Mouse (Mus musculus): Measurements from ENCODE around the gene Ssna1.

The Ssna1 gene

DNA sequence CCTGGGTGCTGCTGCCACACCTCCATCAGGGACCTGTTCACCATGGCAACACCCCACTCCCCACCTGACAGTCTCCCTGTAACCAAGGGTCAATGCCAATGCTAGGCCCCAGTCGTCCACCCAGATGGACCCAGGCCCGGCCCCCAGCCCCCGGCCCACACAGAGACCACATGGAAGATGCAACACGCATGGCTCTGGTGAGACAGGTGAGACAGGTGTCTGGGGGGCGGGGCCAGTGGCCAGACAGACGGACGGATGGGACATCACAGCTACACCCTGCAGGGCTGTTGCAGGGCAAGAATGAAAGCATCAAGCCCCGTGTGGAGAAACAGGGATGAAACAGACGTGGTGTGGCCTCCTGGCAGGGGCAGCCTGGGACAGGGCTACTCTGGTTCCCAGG lies 21.5 kb upstream of the Ssna1 start:
- CTCF ChIA-PET = interaction anchor here in 2 of 4 experiments (1.2 to 4.1 kb wide), 2 partner anchors 15 to 79 kb away, joined by 5 to 28 read pairs; partner anchors contain the start of gene Sapcd2 (in 1 of the 2)
- POLR2A ChIA-PET = interaction anchor here in 2 of 4 experiments (0.7 to 1.0 kb wide), 2 partner anchors 27 to 77 kb away, joined by 3 to 5 read pairs; no protein-coding TSS in a partner anchor

DNA sequence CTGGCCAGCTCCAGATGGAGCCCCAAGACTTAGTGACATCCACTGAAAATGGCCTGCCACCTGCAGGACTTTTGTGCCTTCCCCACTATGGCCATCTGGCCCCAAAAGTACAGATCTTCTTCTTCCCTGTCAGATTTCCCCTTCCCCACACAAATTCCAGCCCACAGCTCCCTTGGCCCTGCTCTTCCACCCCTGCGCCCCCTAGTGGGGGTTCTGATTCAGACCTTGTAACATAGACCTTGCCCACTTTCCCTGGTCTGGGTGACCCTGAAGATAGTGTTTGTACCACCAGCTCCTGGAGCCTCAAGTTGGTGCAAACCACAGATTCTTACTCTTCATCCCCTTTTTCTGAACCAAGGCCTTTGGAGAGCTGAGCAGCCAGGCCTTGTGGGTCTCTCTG lies 20.6 kb upstream of the Ssna1 start:
- POLR2A ChIA-PET = interaction anchor here (0.6 to 4.4 kb wide), 27 partner anchors 9 to 357 kb away, joined by 3 to 25 read pairs (median 3); partner anchors contain the start of genes Anapc2 (in 2 of the 4), Ssna1 (in 2 of the 4), Tubb4b (in 2 of the 4) and Fut7 (in 1 of the 4)
- CTCF ChIA-PET = interaction anchor here (0.5 to 4.1 kb wide), 60 partner anchors 11 to 1153 kb away, joined by 3 to 28 read pairs (median 4); partner anchors contain the start of genes Anapc2 (in 2 of the 4), Sapcd2 (in 2 of the 4), Ssna1 (in 2 of the 4) and AL732309.1 (in 1 of the 4)

DNA sequence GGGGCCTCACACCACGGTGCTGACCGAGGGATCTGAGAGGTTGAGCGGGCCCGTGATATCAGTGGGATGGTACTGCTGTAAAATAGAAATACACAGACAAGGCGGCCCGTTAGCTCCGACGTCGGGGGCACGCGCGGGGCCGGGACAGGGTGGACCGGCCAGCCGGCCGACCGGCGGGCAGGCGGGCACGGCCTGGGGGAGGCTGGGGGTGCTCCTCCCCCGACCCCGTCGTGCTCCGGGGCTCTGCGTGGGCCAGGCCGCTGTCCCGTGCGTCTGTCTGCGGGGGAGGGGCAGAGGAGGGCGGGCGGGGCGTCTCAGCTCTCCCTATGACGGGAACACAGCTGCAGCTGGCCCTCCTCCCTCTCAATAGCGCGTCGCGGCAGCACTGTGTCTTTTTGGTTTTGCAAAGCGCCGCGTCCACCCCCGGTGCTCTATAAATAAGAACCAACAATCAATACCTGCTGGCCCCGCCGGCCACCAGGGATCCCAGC lies 19.9 kb upstream of the Ssna1 start:
- ChIA-PET CTCF (interaction anchor here (0.5 to 4.1 kb wide), 60 partner anchors 10 to 814 kb away, joined by 3 to 28 read pairs (median 4); partner anchors contain the start of genes Anapc2 (in 2 of the 4), Sapcd2 (in 2 of the 4), Ssna1 (in 2 of the 4) and AL732309.1 (in 1 of the 4)), POLR2A (interaction anchor here (0.5 to 4.4 kb wide), 29 partner anchors 9 to 356 kb away, joined by 3 to 25 read pairs (median 3); partner anchors contain the start of genes Anapc2 (in 2 of the 4), Ssna1 (in 2 of the 4), Tubb4b (in 2 of the 4) and Fut7 (in 1 of the 4))

DNA sequence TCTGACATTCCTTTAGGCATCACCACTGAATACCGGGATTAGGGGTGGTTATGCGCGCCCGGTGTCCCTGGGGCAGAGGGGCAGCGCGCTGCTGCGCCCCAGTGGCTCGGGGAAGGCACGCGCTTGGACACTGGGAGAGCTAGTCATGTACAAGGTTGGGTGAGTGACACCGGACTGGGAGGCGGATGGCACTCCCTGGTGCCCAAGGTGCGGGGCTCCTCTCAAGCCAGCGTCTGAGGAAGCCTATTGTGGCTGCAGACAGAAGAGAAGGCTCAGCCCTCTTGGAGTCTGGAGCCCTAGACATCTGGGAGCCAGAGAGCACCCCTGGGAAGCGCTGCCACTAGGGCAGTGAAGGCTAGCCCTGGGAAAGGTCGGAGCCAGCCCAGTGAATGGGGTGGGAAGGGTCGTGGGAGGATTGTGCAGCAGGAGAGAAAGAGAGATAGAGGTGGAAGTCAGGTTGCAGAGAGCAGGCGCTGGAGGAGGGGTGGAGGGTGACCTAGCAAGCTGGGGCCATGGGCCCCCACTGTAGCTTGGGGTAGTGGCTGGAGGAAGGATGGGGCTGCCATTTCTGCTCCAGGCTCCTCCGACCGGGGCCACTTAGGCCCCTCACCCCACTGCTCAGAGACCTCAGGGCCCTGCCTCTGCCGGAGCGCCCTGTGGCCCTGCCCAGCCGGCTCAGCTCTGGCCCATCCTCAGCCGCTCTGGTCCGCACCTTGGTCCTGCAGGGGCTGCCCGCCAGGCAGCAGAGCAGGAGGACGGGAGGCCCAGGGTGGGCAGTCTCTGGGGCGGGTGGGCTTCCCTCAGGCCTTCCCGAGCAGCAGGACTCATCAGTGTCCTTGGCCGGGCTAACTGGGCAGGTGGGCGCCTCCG lies 19.2 kb upstream of the Ssna1 start:
- POLR2A ChIA-PET = interaction anchor here in 3 of 4 experiments (0.5 to 4.4 kb wide), 28 partner anchors 12 to 135 kb away, joined by 3 to 25 read pairs (median 4); partner anchors contain the start of genes Anapc2 (in 3 of the 3), Ssna1 (in 3 of the 3), Sapcd2 (in 2 of the 3) and Tubb4b (in 2 of the 3)
- CTCF ChIA-PET = interaction anchor here (0.6 to 4.1 kb wide), 21 partner anchors 12 to 290 kb away, joined by 3 to 28 read pairs (median 5); partner anchors contain the start of genes Ajm1 (in 1 of the 4) and Sapcd2 (in 1 of the 4)

DNA sequence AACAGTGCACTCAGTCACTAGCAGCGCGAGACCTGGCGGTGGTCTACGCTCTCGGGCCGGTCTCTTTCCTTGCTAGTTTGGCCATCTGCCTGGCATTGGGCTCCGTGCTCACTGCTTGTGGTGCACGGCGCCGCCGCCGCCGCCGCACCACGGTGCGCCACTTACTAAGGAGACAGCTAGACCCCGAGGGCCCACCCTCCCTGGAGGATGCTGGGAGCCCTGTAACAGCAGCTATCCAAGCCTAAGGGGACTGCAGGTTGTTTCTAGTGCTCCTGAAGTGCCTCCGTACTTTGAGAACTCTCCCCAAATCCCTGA lies 18.5 kb upstream of the Ssna1 start:
- ChIA-PET CTCF (interaction anchor here in 3 of 4 experiments (0.8 to 4.1 kb wide), 14 partner anchors 11 to 130 kb away, joined by 3 to 28 read pairs (median 3); partner anchors contain the start of genes Sapcd2 (in 1 of the 3) and Tprn (in 1 of the 3)), POLR2A (interaction anchor here in 3 of 4 experiments (0.7 to 4.4 kb wide), 27 partner anchors 11 to 136 kb away, joined by 3 to 25 read pairs (median 4); partner anchors contain the start of genes Anapc2 (in 3 of the 3), Ssna1 (in 3 of the 3), Sapcd2 (in 2 of the 3) and Nrarp (in 1 of the 3))

DNA sequence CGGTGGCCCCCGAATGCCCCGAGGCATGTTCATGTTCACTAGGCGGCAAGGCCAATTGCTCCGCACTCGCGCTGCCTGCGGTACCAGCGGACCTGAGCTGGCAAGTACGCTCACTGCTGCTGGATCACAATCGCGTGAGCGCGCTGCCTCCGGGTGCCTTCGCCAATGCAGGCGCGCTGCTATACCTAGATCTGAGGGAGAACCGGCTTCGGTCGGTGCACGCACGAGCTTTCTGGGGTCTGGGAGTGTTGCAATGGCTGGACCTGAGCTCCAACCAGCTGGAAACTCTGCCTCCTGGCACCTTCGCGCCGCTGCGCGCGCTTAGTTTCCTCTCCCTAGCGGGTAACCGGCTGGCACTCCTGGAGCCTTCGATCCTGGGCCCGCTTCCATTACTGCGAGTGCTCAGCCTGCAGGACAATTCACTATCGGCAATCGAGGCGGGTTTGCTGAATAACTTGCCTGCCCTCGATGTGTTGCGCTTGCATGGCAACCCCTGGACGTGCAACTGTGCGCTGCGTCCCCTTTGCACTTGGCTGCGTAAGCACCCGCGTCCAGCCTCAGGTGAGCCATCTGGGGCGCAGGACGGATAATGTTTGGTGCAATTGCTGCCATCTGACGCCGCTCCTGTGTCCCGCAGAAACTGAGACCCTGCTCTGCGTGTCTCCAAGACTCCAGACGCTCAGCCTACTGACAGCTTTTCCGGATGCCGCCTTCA lies 18.0 kb upstream of the Ssna1 start:
- ChIA-PET CTCF (interaction anchor here in 2 of 4 experiments (0.8 to 4.1 kb wide), 11 partner anchors 11 to 112 kb away, joined by 3 to 28 read pairs (median 3); partner anchors contain the start of genes Sapcd2 (in 1 of the 2) and Tprn (in 1 of the 2)), POLR2A (interaction anchor here in 3 of 4 experiments (0.9 to 4.4 kb wide), 31 partner anchors 11 to 136 kb away, joined by 3 to 25 read pairs (median 4); partner anchors contain the start of genes Anapc2 (in 3 of the 3), Ssna1 (in 3 of the 3), Sapcd2 (in 2 of the 3) and Nrarp (in 1 of the 3))

DNA sequence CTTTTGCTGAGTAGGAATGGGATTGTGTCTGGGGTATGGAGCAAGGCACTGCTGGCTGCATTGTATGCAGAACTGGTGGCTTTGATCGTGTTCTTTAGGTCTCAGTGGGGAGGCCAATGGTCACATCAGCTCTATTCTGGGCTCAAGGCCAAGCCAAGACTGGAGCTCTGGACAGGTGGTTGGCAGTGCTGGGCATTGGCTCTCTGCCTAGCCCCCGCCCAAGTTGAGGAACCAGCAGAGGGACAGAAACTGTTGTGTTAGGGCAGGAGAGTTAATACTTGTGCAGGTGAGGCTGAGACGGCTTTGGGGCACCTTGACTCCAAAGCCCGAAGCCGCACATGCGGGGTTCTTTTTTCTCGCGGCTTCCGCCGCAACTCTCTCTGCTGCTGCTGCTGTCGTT lies 17.4 kb upstream of the Ssna1 start, which contains the start of gene Lrrc26:
Gene Lrrc26, plus strand, starts transcription at position 265 of the 400 bp plus-strand sequence.
- ChIA-PET POLR2A (interaction anchor here (0.5 to 4.4 kb wide), 25 partner anchors 10 to 258 kb away, joined by 3 to 25 read pairs (median 4); partner anchors contain the start of genes Anapc2 (in 3 of the 4), Ssna1 (in 3 of the 4), Sapcd2 (in 1 of the 4) and Tor4a (in 1 of the 4)), CTCF (interaction anchor here in 2 of 4 experiments (1.0 to 4.1 kb wide), 7 partner anchors 10 to 113 kb away, joined by 3 to 28 read pairs (median 7); partner anchors contain the start of gene Tprn (in 1 of the 2))

DNA sequence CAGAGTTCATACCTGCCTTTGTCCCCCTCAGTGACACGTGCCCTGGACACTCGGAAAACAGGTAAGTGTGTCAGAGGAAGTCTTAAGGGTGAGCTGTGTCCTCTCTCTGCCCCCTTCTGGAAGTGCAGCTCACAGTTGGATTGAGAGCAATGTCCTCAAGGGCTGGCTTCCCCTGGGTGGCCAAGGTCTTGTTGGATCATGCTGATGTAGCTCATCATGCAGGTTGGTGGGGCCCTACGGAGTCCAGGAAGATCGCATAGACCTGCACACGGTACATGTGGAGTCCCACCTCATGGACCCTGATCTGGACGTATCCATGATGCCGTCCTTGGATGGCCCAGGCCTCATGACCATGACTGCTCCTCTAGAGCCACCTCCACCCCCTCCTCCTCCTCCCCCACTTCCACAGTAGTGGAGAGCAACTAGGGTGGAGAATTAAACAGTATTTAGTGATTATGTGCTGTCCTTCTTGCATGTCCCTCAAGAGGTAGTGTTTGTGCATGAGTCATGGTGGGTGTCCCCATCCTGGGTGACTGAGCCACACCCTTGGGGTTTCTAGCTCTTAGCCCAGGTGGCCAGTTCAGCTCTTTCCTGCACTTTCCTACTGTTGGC lies 16.6 kb upstream of the Ssna1 start:
- CTCF ChIA-PET = no interaction called here
- POLR2A ChIA-PET = interaction anchor here (0.5 to 4.4 kb wide), 19 partner anchors 10 to 259 kb away, joined by 3 to 25 read pairs (median 4); partner anchors contain the start of genes Anapc2 (in 3 of the 4), Ssna1 (in 3 of the 4), Tprn (in 2 of the 4) and Tor4a (in 1 of the 4)

DNA sequence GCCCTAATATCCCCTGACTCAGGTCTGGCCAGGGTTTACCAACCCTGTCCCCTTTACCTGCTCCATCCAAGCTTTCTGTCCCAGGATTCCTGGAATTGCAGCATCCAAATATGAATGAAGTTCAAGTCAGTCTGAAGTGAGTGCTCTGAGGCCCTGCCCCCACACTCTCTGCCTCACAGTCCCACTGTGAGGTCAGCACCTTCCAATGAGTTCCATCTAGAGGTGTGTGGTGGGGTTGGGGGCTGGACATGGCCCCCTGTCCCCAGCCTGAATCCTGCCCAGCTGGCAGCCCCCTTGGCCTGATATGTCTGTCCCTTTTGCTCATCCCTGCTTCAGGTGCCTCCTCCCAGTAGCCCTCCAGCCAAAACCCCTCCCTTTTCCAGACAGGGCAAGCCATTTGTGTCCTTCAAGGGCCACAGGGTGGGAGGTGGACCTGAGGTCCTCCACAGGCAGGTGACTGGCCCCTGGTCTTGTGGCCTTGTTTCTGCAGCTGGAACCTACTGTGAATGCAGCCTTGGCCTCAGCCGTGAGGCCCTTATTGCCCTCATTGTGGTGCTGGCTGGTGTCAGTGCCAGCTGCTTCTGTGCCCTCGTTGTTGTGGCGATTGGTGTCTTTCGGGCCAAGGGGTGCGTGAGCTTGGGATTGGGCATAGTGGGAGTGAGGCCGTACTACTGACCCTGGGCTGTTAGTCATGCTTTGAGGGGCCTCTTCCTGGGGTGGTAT lies 15.8 kb upstream of the Ssna1 start, which contains the start of gene Tmem210:
Gene Tmem210, plus strand, starts transcription at position 219 of the 723 bp plus-strand sequence.
- ChIA-PET CTCF (interaction anchor here in 2 of 4 experiments (1.7 to 2.6 kb wide), 2 partner anchors 9 to 10 kb away, joined by 8 to 13 read pairs; no protein-coding TSS in a partner anchor), POLR2A (interaction anchor here in 3 of 4 experiments (0.6 to 3.5 kb wide), 17 partner anchors 9 to 93 kb away, joined by 3 to 16 read pairs (median 4); partner anchors contain the start of genes Anapc2 (in 3 of the 3), Ssna1 (in 3 of the 3), Tprn (in 3 of the 3) and Man1b1 (in 1 of the 3))

DNA sequence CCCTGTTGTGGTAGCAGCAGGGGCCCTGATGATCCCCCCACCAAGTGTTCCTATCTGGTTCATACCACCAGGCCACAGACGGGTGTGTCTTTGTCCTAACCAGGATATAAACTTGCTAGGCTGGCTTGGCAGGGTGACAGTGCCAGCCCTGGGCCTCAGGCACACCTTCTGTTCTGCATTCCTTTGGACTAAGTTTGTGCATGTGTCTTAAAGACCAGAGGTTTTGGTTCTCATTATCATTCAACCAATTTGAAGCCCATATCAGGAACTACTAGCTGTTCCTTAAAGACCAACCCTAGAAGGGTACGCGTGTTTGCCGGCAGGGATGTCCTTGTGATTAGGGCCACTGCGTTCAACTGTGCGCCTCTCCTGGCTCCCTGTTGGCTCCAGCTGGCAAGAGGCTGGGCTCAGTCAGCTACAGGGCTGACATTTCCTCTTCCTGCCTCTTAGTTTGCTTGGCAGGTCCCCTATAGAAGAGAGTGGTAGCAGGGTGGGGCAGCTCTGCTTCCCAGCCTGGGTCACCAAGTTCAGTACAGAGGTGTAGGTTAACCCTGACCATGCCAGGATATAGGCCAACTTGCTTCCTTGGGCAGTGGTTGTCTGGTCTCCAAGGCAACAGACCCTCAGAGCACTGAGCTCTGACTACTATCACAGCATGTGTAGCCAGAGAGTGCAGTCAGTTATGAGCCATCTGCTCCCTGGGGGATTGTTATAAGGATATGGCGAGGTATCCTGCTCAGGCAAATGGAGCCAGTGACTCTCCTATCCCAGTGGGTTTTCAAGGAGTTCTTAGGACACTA lies 14.8 kb upstream of the Ssna1 start:
- ChIA-PET POLR2A (interaction anchor here in 3 of 4 experiments (0.6 to 2.2 kb wide), 12 partner anchors 14 to 94 kb away, joined by 3 to 8 read pairs (median 4); partner anchors contain the start of genes Anapc2 (in 3 of the 3), Ssna1 (in 3 of the 3), Tprn (in 2 of the 3) and Man1b1 (in 1 of the 3)), CTCF (interaction anchor here in 2 of 4 experiments (1.7 to 2.6 kb wide), 2 partner anchors 8 to 9 kb away, joined by 8 to 13 read pairs; no protein-coding TSS in a partner anchor)

DNA sequence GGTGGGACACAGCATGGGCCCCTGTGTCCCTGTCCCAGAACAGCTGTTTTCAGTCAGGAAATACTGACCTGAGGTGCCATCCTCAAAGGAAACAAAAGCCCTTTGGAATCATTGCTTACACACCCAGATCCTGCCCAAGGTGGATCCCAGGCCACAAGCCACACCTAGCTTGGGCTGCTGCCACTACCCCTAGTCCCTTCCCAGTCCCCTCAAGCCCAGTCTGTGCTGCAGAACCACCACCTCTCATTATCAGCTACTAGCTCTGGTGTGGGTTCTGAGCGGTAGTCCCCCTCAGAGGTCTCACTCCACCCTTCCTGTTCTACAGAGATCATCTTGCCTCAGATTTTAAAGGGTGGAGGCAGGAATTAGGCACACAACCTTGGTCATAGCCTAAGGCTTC lies 14.1 kb upstream of the Ssna1 start:
- POLR2A ChIA-PET = interaction anchor here in 2 of 4 experiments (0.9 to 2.2 kb wide), 10 partner anchors 14 to 79 kb away, joined by 3 to 8 read pairs (median 4); partner anchors contain the start of genes Anapc2 (in 2 of the 2), Ssna1 (in 2 of the 2), Dpp7 (in 1 of the 2) and Nelfb (in 1 of the 2)
- CTCF ChIA-PET = interaction anchor here in 1 of 4 experiments (2.6 kb wide), 1 partner anchor 8 kb away, joined by 8 read pairs; no protein-coding TSS in a partner anchor

DNA sequence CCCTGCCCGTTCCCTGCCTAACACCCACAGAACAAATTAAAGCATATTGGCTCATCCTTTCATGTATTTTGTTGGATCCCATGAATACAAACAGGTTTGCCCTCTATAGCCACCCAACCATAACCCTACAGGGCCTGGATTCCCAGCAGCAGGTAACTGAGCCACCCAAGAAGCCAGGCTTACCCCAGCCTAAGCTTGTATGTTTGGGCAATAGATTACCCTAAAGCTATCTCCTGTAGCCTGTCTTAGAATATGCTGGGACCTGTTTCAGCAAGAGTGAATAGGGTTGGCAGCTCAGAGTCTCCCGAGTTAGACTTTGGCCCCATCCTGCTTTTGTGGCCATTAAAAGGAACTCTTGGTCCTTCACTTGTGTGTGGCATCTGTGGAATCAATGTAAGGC lies 13.3 kb upstream of the Ssna1 start:
- CTCF ChIA-PET = no interaction called here
- POLR2A ChIA-PET = interaction anchor here in 3 of 4 experiments (0.6 to 2.0 kb wide), 9 partner anchors 13 to 1112 kb away, joined by 3 to 6 read pairs (median 3); partner anchors contain the start of genes Anapc2 (in 1 of the 3), Dpp7 (in 1 of the 3), Ssna1 (in 1 of the 3) and Tprn (in 1 of the 3)

DNA sequence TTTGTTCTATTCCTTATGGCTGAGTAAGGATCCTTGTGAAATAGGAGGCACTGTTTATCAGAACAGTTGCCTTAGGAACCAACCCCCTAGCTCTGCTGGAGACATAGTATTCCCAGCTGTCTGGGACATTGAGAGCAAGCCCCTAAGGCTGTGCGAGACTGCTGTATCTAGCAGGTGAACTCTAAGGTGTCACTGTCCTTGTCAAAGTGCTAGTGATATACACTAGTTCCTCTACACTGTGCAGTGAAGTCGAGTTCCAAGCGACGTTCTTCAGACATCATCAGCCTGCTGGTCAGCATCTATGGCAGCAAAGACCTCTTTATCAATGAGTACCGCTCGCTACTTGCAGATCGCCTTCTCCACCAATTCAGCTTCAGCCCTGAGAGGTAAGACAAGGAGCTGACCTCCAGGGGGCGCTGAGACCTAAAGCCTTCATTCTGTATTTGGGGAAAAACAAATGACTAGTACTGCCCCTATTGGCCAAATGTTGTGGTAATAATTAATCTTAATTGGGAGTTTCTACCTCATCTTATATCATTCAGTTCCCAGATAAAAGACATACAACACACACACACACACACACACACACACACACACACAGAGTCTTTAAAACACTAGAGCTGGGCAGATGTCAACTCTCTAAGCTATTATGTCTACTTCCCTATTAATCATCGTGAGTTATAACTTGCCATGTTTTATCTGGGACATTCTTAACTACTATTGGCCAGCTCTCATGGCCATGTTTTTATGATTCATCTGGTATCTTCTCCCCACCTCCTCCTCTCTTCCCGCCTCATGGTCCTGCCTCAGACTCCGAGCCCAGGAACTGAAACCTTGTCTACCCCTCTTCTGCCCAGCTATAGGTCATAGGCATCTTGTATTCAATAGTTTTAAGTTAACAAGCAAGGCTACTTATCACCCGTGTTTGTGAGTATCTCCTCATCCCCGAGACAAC lies 7.0 kb upstream of the Ssna1 start:
- POLR2A ChIA-PET = interaction anchor here in 3 of 4 experiments (0.6 to 3.7 kb wide), 25 partner anchors 10 to 1357 kb away, joined by 3 to 21 read pairs (median 3); partner anchors contain the start of genes Lrrc26 (in 2 of the 3), Tprn (in 2 of the 3), Arrdc1 (in 1 of the 3) and Sapcd2 (in 1 of the 3)
- CTCF ChIA-PET = interaction anchor here (0.5 to 3.5 kb wide), 98 partner anchors 8 to 1131 kb away, joined by 3 to 28 read pairs (median 4); partner anchors contain the start of genes Tmem203 (in 3 of the 4), AL732309.1 (in 2 of the 4), Entpd2 (in 2 of the 4) and Tmem210 (in 2 of the 4)

Measured in embryonic stem cell, embryonic (primary cell).